Mouse (Mus musculus) liver, embryonic 16.5 days (tissue): ENCODE data around the gene Zfp759. TPM values are rescaled to one million over a fixed set of nuclear protein-coding genes. Genes with fewer than 3 reads are reported as not detected.
"Not testable (repeated sequence)": the region's sequence is repeated elsewhere in the genome, so short reads cannot be mapped to it uniquely, and the experiment has no call there.

Experiments used
- ATAC-seq: fragments of 200-750 bp; cut with Nextera tagmentation; 2 replicates; pipeline ENCODE4 v1.8.0; 2017; ENCODE audit warnings: low read depth, mild to moderate bottlenecking, moderate number of reproducible peaks, moderate library complexity
- H3K27ac ChIP-seq: fragments of 300-500 bp; sonication (generic); 2 replicates; pipeline ENCODE4 v1.5.1; 2014; ENCODE audit warnings: mild to moderate bottlenecking, low read length
- H3K27me3 ChIP-seq: fragments of 300-500 bp; sonication (generic); 2 replicates; pipeline ENCODE4 v1.6.1; 2014; ENCODE audit warnings: low read depth, low read length, mixed read lengths; ENCODE audit not compliant: control insufficient read depth, insufficient read depth
- H3K36me3 ChIP-seq: fragments of 300-500 bp; sonication (generic); 2 replicates; pipeline ENCODE4 v1.6.1; 2014; ENCODE audit warnings: mild to moderate bottlenecking; ENCODE audit not compliant: control insufficient read depth, insufficient read depth
- H3K4me1 ChIP-seq: fragments of 300-500 bp; sonication (generic); 2 replicates; pipeline ENCODE4 v1.6.1; 2014; ENCODE audit warnings: low read depth, low read length, mixed read lengths; ENCODE audit not compliant: control insufficient read depth
- H3K4me2 ChIP-seq: fragments of 300-500 bp; sonication (generic); 2 replicates; pipeline ENCODE4 v1.6.1; 2014; ENCODE audit warnings: low read depth, low read length, mixed read lengths
- H3K4me3 ChIP-seq: fragments of 300-500 bp; sonication (generic); 2 replicates; pipeline ENCODE4 v1.5.1; 2014; ENCODE audit warnings: low read depth, mild to moderate bottlenecking, low read length
- H3K9ac ChIP-seq: fragments of 300-500 bp; sonication (generic); 2 replicates; pipeline ENCODE4 v1.6.1; 2014; ENCODE audit warnings: low read depth, low read length
- H3K9me3 ChIP-seq: fragments of 300-500 bp; sonication (generic); replicated peaks from 2 replicates; pipeline ENCODE4 v1.6.1; 2016; ENCODE audit warnings: low read length; ENCODE audit not compliant: control insufficient read depth
- WGBS: fragments of 180-500 bp; shearing (Covaris S2); extraction: QIAGEN DNeasy Blood & Tissue Kit; methylation state at CpG from one replicate; pipeline ENCODE4 v1.1.7; 2014; ENCODE audit not compliant: insufficient replicate concordance; 5-methylcytosine and 5-hydroxymethylcytosine counted together
- polyA plus RNA-seq: library from polyadenylated mRNA; unstranded; fragments of >200 nt; fragmentation: Nextera tagmentation; extraction: Ambion mirVana; gene quantifications from 2 replicates; pipeline ENCODE4 v1.2.1, GENCODE M21; 2015

The Zfp759 gene
- polyA plus RNA-seq, 1 experiment from 2014 or later = 0.44 TPM

- Histone ChIP-seq H3K9ac (peak overlapping the region; percentile 46), H3K36me3 (peaks cover 6% of the 10 kb centered on the region), H3K4me2 (peak overlapping the region; percentile 57), H3K27ac (peak overlapping the region; percentile 14; the same call in 1 of the 2 replicates), H3K4me3 (peak overlapping the region; percentile 76), H3K4me1 (peaks cover 9% of the 10 kb centered on the region), H3K27me3 (no peaks in the 10 kb centered on the region), H3K9me3 (no peaks in the 10 kb centered on the region)
- WGBS = 4% methylated on average over 9 of the region's 9 CpGs
- peak; percentile 40 for ATAC-seq
These were observed 12.6 kb upstream of the Zfp759 start for GRCm38 (mm10) chr13:67108821-67109206.

- H3K9ac ChIP-seq = no peak overlapping the region
- H3K9me3 ChIP-seq = no peaks in the 10 kb centered on the region
- peaks cover 9% of the 10 kb centered on the region for H3K4me1 ChIP-seq
- H3K36me3 ChIP-seq = no peaks in the 10 kb centered on the region
- no peak overlapping the region for H3K4me2 ChIP-seq
- H3K27ac ChIP-seq = no peak overlapping the region
- WGBS = 64% methylated on average over 12 of the region's 12 CpGs
- H3K27me3 ChIP-seq = no peaks in the 10 kb centered on the region
- H3K4me3 ChIP-seq = no peak overlapping the region
- ATAC-seq = no peak
These were observed 9.4 kb upstream of the Zfp759 start for GRCm38 (mm10) chr13:67112096-67112495.

GRCm38 (mm10) chr13:67113287-67113686 lies 8.2 kb upstream of the Zfp759 start:
- 85% methylated on average over 2 of the region's 2 CpGs for WGBS
- H3K9ac ChIP-seq = no peak overlapping the region
- H3K27ac ChIP-seq = no peak overlapping the region
- no peaks in the 10 kb centered on the region for H3K9me3 ChIP-seq
- H3K4me1 ChIP-seq = peaks cover 3% of the 10 kb centered on the region
- no peaks in the 10 kb centered on the region for H3K36me3 ChIP-seq
- H3K27me3 ChIP-seq = no peaks in the 10 kb centered on the region
- H3K4me3 ChIP-seq = no peak overlapping the region
- no peak for ATAC-seq
- H3K4me2 ChIP-seq = no peak overlapping the region

DNA sequence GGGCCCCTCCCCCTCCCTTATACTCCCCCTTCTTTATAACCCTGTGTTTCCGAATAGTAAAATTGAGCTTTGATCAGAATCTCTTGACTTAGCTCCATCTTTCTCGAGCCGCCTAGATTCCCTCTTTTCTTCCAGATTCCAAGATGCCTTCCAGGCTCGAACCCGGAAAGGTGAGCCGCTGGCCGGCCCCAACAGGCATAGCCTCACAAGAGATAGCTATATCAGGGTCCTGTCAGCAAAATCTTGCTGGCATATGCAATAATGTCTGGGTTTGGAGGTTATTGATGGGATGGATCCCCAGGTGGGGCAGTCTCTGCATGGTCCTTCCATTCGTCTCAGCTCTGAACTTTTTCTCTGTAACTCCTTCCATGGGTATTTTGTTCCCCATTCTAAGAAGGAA lies 5.3 kb upstream of the Zfp759 start, which contains the start of gene Rslcan18:
TSS of gene Rslcan18 (minus strand) at position 101 of the 400 bp plus-strand sequence.
- not testable (repeated sequence) for H3K4me3 ChIP-seq, H3K27me3 ChIP-seq, H3K36me3 ChIP-seq, H3K4me1 ChIP-seq, H3K9ac ChIP-seq, ATAC-seq, H3K9me3 ChIP-seq, H3K4me2 ChIP-seq, H3K27ac ChIP-seq
- WGBS = 77% methylated on average over 8 of the region's 8 CpGs

GRCm38 (mm10) chr13:67124460-67124859 lies 3.0 kb downstream of the Zfp759 start:
- Histone ChIP-seq H3K27me3 (no peaks in the 10 kb centered on the region), H3K36me3 (no peaks in the 10 kb centered on the region), H3K4me3 (no peak overlapping the region), H3K9ac (no peak overlapping the region), H3K4me1 (peaks cover 3% of the 10 kb centered on the region), H3K4me2 (no peak overlapping the region), H3K9me3 (no peaks in the 10 kb centered on the region), H3K27ac (no peak overlapping the region)
- WGBS = 77% methylated on average over 1 of the region's 1 CpGs
- ATAC-seq = no peak

DNA sequence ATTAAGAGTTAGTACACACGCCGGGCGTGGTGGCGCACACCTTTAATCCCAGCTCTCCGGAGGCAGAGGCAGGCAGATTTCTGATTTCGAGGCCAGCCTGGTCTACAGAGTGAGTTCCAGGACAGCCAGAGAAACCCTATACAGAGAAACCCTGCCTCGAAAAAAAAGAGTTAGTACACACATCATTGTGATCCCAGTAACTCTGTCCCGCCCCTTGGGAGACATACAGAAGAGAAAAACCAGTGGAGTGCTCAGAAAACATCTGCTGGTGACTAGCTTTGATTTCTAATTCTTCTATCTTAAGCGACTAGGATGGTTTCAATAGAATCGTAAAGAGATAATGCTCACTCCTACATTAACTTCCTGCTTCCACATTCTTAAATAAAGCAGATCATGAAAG lies 6.0 kb downstream of the Zfp759 start:
- not testable (repeated sequence) for H3K4me1 ChIP-seq, ATAC-seq, H3K4me3 ChIP-seq, H3K9ac ChIP-seq, H3K27ac ChIP-seq, H3K27me3 ChIP-seq, H3K36me3 ChIP-seq, H3K9me3 ChIP-seq
- peak overlapping the region; percentile 66 for H3K4me2 ChIP-seq
- WGBS = 69% methylated on average over 10 of the region's 10 CpGs

- Histone ChIP-seq H3K4me3 (peak overlapping the region; percentile 71), H3K27ac (peak overlapping the region; percentile 50; the same call in 1 of the 2 replicates), H3K4me2 (peak overlapping the region; percentile 66), H3K27me3 (no peaks in the 10 kb centered on the region), H3K9me3 (no peaks in the 10 kb centered on the region), H3K36me3 (no peaks in the 10 kb centered on the region), H3K4me1 (peaks cover 3% of the 10 kb centered on the region), H3K9ac (peak overlapping the region; percentile 63)
- WGBS = 1% methylated on average over 18 of the region's 18 CpGs
- ATAC-seq = peak; percentile 86
These were observed 6.7 kb downstream of the Zfp759 start for GRCm38 (mm10) chr13:67128038-67128721.

- not testable (repeated sequence) for H3K9ac ChIP-seq, ATAC-seq, H3K27me3 ChIP-seq, H3K4me1 ChIP-seq, H3K27ac ChIP-seq, H3K4me2 ChIP-seq, H3K9me3 ChIP-seq, H3K4me3 ChIP-seq, H3K36me3 ChIP-seq
- WGBS = 40% methylated on average over 4 of the region's 4 CpGs
These were observed 44.7 kb downstream of the Zfp759 start for GRCm38 (mm10) chr13:67166122-67166521.

- H3K36me3 ChIP-seq, H3K27me3 ChIP-seq, H3K9me3 ChIP-seq, H3K4me1 ChIP-seq: not testable (repeated sequence)
- peak; percentile 91 for ATAC-seq
- WGBS = under 1% methylated on average over 17 of the region's 17 CpGs
- Histone ChIP-seq H3K27ac (peak within 1 kb of the TSS; percentile 44), H3K9ac (peak within 1 kb of the TSS; percentile 47; the same call in 1 of the 2 replicates), H3K4me2 (peak within 1 kb of the TSS; percentile 66), H3K4me3 (peak within 1 kb of the TSS; percentile 67)
These were observed 51.7 kb downstream of the Zfp759 start, which contains the start of gene Rsl1 for GRCm38 (mm10) chr13:67172991-67173722. Gene Rsl1, plus strand, starts transcription at chr13:67173182.
